Mouse (Mus musculus) C3H10T1/2 (cell line): ENCODE measurements around the gene Tceal8. TPM values are rescaled to one million over a fixed set of nuclear protein-coding genes. Genes with fewer than 3 reads are reported as not detected.

ENCODE experiments used
- polyA plus RNA-seq, 2 experiments: library from polyadenylated mRNA; unstranded; fragments of >200 nt; fragmentation: generic; extraction: Trizol; gene quantifications; one replicate each; pipeline ENCODE4 v1.2.1; 2012; ENCODE audit warnings: missing spikeins in 2 of 2

The Tceal8 gene
- 10 to 100 TPM; 23.0 to 36.2 TPM for polyA plus RNA-seq

DNA sequence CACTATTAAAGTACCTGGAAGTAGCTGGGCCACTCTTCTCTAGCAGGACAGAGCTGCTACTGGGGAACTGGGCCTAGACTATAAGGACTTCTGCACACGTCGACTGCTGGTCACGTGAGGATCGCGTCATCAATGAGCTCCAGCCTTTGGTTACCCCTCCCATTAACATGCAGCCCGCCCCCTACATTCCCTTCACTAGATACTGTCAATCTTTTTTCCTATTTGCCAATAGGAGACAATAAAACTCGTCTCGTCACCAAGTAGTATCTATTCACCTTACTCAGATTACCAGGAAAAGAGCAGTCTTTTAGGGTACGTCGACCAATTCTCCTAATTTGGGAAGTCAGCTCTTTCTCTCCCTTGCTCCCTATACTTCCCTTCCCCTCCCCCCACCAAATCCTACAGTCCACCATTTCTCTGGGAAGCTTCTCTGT lies at the start of gene Tceal8:
Tceal8 (minus strand) TSS at position 225 of the 434 bp plus-strand sequence.

DNA sequence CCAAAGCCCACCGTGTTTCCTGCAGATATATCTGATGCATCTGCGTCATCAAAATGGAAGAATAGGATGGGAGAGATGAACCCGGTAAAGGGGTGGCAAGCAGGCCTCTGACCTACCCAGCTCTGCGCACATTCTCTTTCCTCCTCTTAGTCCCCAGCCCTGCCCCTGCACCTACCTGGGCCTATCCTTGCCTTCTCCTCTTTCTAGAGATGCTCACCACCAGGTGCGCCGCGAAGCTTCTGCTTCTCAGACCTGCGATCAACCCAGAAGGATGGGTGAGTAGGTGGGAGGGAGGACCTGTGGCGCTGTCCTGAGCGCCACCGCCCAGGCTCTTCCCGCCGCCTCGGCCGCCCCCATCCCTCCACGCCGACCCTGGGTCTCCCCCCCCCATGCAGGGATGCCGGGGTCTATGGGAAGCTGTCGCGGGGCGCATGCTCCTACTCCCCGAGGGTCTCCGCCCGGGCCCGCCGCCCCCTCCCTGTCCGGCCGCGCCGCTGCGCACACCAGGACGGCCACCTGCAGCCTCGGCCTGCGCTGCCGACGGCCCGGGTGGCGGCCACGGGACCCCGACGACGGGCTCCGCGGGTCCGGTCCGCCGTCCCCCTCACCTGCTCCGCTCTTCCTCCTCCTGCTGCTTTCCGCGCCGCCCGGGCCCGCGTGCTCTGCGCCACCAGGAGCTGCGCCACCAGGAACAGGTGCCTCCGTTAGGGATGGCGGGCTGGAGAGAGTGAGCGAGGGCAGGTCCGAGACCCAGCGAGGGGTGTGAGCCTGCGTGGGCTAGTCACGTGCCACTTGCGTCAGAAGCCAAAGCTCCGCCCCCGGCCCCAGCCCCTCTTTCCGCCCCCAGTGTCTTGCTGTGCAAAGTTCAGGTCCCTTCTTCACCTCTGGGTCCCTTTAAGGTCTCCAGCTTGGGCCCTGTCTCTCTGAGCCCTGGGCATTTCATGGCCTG lies 42.9 kb upstream of the Tceal8 start, which contains the start of the genes Tceal7 and Bex1:
Tceal7 (plus strand) TSS at position 51 of the 949 bp plus-strand sequence.
Bex1 (minus strand) TSS at position 785 of the 949 bp plus-strand sequence.

GRCm38 (mm10) chrX:136203664-136204066 lies 31.5 kb upstream of the Tceal8 start, which contains the start of gene Tceal5:
TSS of gene Tceal5 (minus strand) at chrX:136203876.

DNA sequence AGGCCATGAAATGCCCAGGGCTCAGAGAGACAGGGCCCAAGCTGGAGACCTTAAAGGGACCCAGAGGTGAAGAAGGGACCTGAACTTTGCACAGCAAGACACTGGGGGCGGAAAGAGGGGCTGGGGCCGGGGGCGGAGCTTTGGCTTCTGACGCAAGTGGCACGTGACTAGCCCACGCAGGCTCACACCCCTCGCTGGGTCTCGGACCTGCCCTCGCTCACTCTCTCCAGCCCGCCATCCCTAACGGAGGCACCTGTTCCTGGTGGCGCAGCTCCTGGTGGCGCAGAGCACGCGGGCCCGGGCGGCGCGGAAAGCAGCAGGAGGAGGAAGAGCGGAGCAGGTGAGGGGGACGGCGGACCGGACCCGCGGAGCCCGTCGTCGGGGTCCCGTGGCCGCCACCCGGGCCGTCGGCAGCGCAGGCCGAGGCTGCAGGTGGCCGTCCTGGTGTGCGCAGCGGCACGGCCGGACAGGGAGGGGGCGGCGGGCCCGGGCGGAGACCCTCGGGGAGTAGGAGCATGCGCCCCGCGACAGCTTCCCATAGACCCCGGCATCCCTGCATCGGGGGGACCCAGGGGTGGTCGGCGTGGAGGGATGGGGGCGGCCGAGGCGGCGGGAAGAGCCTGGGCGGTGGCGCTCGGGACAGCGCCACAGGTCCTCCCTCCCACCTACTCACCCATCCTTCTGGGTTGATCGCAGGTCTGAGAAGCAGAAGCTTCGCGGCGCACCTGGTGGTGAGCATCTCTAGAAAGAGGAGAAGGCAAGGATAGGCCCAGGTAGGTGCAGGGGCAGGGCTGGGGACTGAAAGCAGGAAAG lies 33.1 kb downstream of the Tceal8 start, which contains the start of gene Bex4:
Bex4 (plus strand) TSS at position 170 of the 813 bp plus-strand sequence.

Other genes with a start within 250 kb of the Tceal8 start
- under 1 TPM; 0.06 to 0.27 TPM for gene Arxes2, start 178.5 kb downstream of the Tceal8 start, polyA plus RNA-seq
- gene Arxes1, start 139.0 kb downstream of the Tceal8 start, polyA plus RNA-seq: not detected
- gene Bex2, start 104.1 kb downstream of the Tceal8 start, polyA plus RNA-seq: under 1 TPM in 1 of 2 experiments, not detected in 1; 0.02 TPM
- under 1 TPM; 0.05 to 0.54 TPM for gene Nxf3, start 87.1 kb downstream of the Tceal8 start, polyA plus RNA-seq
- not detected for gene Bex4, start 33.3 kb downstream of the Tceal8 start, polyA plus RNA-seq
- gene Tceal5, start 31.5 kb upstream of the Tceal8 start, polyA plus RNA-seq: not detected
- gene Tceal7, start 42.4 kb upstream of the Tceal8 start, polyA plus RNA-seq: not detected
- under 1 TPM in 1 of 2 experiments, not detected in 1; 0.06 TPM for gene Bex1, start 43.2 kb upstream of the Tceal8 start, polyA plus RNA-seq
- 10 to 100 TPM; 15.1 to 99.1 TPM for gene Tceal9, start 72.7 kb upstream of the Tceal8 start, polyA plus RNA-seq
- 100 to 1,000 TPM; 334 to 420 TPM for gene Bex3, start 97.9 kb upstream of the Tceal8 start, polyA plus RNA-seq